Mouse (Mus musculus): ENCODE measurements around the gene Glis3. TPM values are rescaled to one million over a fixed set of nuclear protein-coding genes. Genes with fewer than 3 reads are reported as not detected.

The Glis3 gene
- polyA plus RNA-seq, 1 experiment from 2014 or later: 1.8 TPM

GRCm38 (mm10) chr19:28573641-28574040 is 106.2 kb downstream of the Glis3 start:
- WGBS: 77% methylated on average over 3 of the region's 3 CpGs
- H3K4me1 ChIP-seq (ENCODE audit: control insufficient read depth, insufficient read depth, low read length): no peaks in the 10 kb centered on the region
- no peak overlapping the region for H3K27ac ChIP-seq (ENCODE audit: low read length)

GRCm38 (mm10) chr19:28569856-28570255 is 110.0 kb downstream of the Glis3 start:
- ATAC-seq (ENCODE audit: insufficient number of reproducible peaks, insufficient read depth, low FRiP score, low read depth): no peak
- Histone ChIP-seq H3K4me3 (ENCODE audit: low read depth, low read length) (no peak overlapping the region), H3K9ac (replicated peaks; ENCODE audit: low read depth, low read length) (no peak overlapping the region), H3K9me3 (ENCODE audit: control insufficient read depth, low read depth, low read length) (no peaks in the 10 kb centered on the region), H3K27me3 (ENCODE audit: control insufficient read depth, insufficient read depth, low read length) (no peaks in the 10 kb centered on the region), H3K27ac (ENCODE audit: low read length) (no peak overlapping the region), H3K4me1 (ENCODE audit: control insufficient read depth, insufficient read depth, low read length) (no peaks in the 10 kb centered on the region), H3K36me3 (ENCODE audit: control insufficient read depth, insufficient read depth, low read length) (no peaks in the 10 kb centered on the region), H3K4me2 (replicated peaks; ENCODE audit: low read depth, low read length) (no peak overlapping the region)
- WGBS: 72% methylated on average over 3 of the region's 3 CpGs

More at GRCm38 (mm10) chr19:28573641-28574040, 106.2 kb downstream of the Glis3 start:
- no peak overlapping the region for H3K9ac ChIP-seq (replicated peaks; ENCODE audit: low read depth, low read length)
- no peaks in the 10 kb centered on the region for H3K36me3 ChIP-seq (ENCODE audit: control insufficient read depth, insufficient read depth, low read length)
- no peak overlapping the region for H3K4me3 ChIP-seq (ENCODE audit: low read depth, low read length)
- H3K4me2 ChIP-seq (replicated peaks; ENCODE audit: low read depth, low read length): no peak overlapping the region
- no peaks in the 10 kb centered on the region for H3K9me3 ChIP-seq (ENCODE audit: control insufficient read depth, low read depth, low read length)
- no peaks in the 10 kb centered on the region for H3K27me3 ChIP-seq (ENCODE audit: control insufficient read depth, insufficient read depth, low read length)
- no peak for ATAC-seq (ENCODE audit: insufficient number of reproducible peaks, insufficient read depth, low FRiP score, low read depth)

- Histone ChIP-seq H3K36me3 (ENCODE audit: control insufficient read depth, insufficient read depth, low read length) (no peaks in the 10 kb centered on the region), H3K4me1 (ENCODE audit: control insufficient read depth, insufficient read depth, low read length) (no peaks in the 10 kb centered on the region), H3K4me2 (replicated peaks; ENCODE audit: low read depth, low read length) (no peak overlapping the region), H3K27me3 (ENCODE audit: control insufficient read depth, insufficient read depth, low read length) (no peaks in the 10 kb centered on the region), H3K9me3 (ENCODE audit: control insufficient read depth, low read depth, low read length) (no peaks in the 10 kb centered on the region), H3K27ac (ENCODE audit: low read length) (no peak overlapping the region), H3K9ac (replicated peaks; ENCODE audit: low read depth, low read length) (no peak overlapping the region), H3K4me3 (ENCODE audit: low read depth, low read length) (no peak overlapping the region)
- whole genome bisulfite sequencing: 78% methylated on average over 1 of the region's 1 CpGs
- no peak for ATAC-seq (ENCODE audit: insufficient number of reproducible peaks, insufficient read depth, low FRiP score, low read depth)
Measured at GRCm38 (mm10) chr19:28567100-28567499, 112.8 kb downstream of the Glis3 start.

- no peak overlapping the region for H3K27ac ChIP-seq (ENCODE audit: low read length)
- 42% methylated on average over 2 of the region's 2 CpGs for WGBS
- no peak overlapping the region for H3K9ac ChIP-seq (replicated peaks; ENCODE audit: low read depth, low read length)
Measured at GRCm38 (mm10) chr19:28566554-28566953, 113.3 kb downstream of the Glis3 start.

GRCm38 (mm10) chr19:28561697-28562002 is 118.2 kb downstream of the Glis3 start:
- H3K27ac ChIP-seq (ENCODE audit: low read length): no peak overlapping the region
- no peaks in the 10 kb centered on the region for H3K4me1 ChIP-seq (ENCODE audit: control insufficient read depth, insufficient read depth, low read length)

More at GRCm38 (mm10) chr19:28566554-28566953, 113.3 kb downstream of the Glis3 start:
- ATAC-seq (ENCODE audit: insufficient number of reproducible peaks, insufficient read depth, low FRiP score, low read depth): no peak
- no peaks in the 10 kb centered on the region for H3K27me3 ChIP-seq (ENCODE audit: control insufficient read depth, insufficient read depth, low read length)
- H3K36me3 ChIP-seq (ENCODE audit: control insufficient read depth, insufficient read depth, low read length): no peaks in the 10 kb centered on the region
- H3K4me2 ChIP-seq (replicated peaks; ENCODE audit: low read depth, low read length): no peak overlapping the region
- H3K4me3 ChIP-seq (ENCODE audit: low read depth, low read length): no peak overlapping the region
- H3K9me3 ChIP-seq (ENCODE audit: control insufficient read depth, low read depth, low read length): no peaks in the 10 kb centered on the region
- no peaks in the 10 kb centered on the region for H3K4me1 ChIP-seq (ENCODE audit: control insufficient read depth, insufficient read depth, low read length)

GRCm38 (mm10) chr19:28560801-28561696 is 118.8 kb downstream of the Glis3 start:
- H3K27me3 ChIP-seq (ENCODE audit: control insufficient read depth, insufficient read depth, low read length): no peaks in the 10 kb centered on the region
- H3K9me3 ChIP-seq (ENCODE audit: control insufficient read depth, low read depth, low read length): no peaks in the 10 kb centered on the region
- H3K4me1 ChIP-seq (ENCODE audit: control insufficient read depth, insufficient read depth, low read length): no peaks in the 10 kb centered on the region
- ATAC-seq (ENCODE audit: insufficient number of reproducible peaks, insufficient read depth, low FRiP score, low read depth): no peak
- no peak overlapping the region for H3K27ac ChIP-seq (ENCODE audit: low read length)
- no peak overlapping the region for H3K4me3 ChIP-seq (ENCODE audit: low read depth, low read length)
- no peaks in the 10 kb centered on the region for H3K36me3 ChIP-seq (ENCODE audit: control insufficient read depth, insufficient read depth, low read length)
- no peak overlapping the region for H3K4me2 ChIP-seq (replicated peaks; ENCODE audit: low read depth, low read length)
- 45% methylated on average over 8 of the region's 8 CpGs for WGBS
- no peak overlapping the region for H3K9ac ChIP-seq (replicated peaks; ENCODE audit: low read depth, low read length)

More at GRCm38 (mm10) chr19:28561697-28562002, 118.2 kb downstream of the Glis3 start:
- Histone ChIP-seq H3K4me2 (replicated peaks; ENCODE audit: low read depth, low read length) (no peak overlapping the region), H3K9ac (replicated peaks; ENCODE audit: low read depth, low read length) (no peak overlapping the region), H3K4me3 (ENCODE audit: low read depth, low read length) (no peak overlapping the region), H3K27me3 (ENCODE audit: control insufficient read depth, insufficient read depth, low read length) (no peaks in the 10 kb centered on the region), H3K36me3 (ENCODE audit: control insufficient read depth, insufficient read depth, low read length) (no peaks in the 10 kb centered on the region), H3K9me3 (ENCODE audit: control insufficient read depth, low read depth, low read length) (no peaks in the 10 kb centered on the region)
- ATAC-seq (ENCODE audit: insufficient number of reproducible peaks, insufficient read depth, low FRiP score, low read depth): no peak

- no peak overlapping the region for H3K4me3 ChIP-seq (ENCODE audit: low read depth, low read length)
- no peak overlapping the region for H3K9ac ChIP-seq (replicated peaks; ENCODE audit: low read depth, low read length)
- H3K27me3 ChIP-seq (ENCODE audit: control insufficient read depth, insufficient read depth, low read length): no peaks in the 10 kb centered on the region
- H3K9me3 ChIP-seq (ENCODE audit: control insufficient read depth, low read depth, low read length): no peaks in the 10 kb centered on the region
- H3K36me3 ChIP-seq (ENCODE audit: control insufficient read depth, insufficient read depth, low read length): no peaks in the 10 kb centered on the region
- no peak overlapping the region for H3K27ac ChIP-seq (ENCODE audit: low read length)
- WGBS: 32% methylated on average over 7 of the region's 7 CpGs
- ATAC-seq (ENCODE audit: insufficient number of reproducible peaks, insufficient read depth, low FRiP score, low read depth): no peak
- H3K4me2 ChIP-seq (replicated peaks; ENCODE audit: low read depth, low read length): no peak overlapping the region
- no peaks in the 10 kb centered on the region for H3K4me1 ChIP-seq (ENCODE audit: control insufficient read depth, insufficient read depth, low read length)
Measured at GRCm38 (mm10) chr19:28559836-28560235, 120.0 kb downstream of the Glis3 start.

GRCm38 (mm10) chr19:28559400-28559799 is 120.5 kb downstream of the Glis3 start:
- Histone ChIP-seq H3K27ac (ENCODE audit: low read length) (no peak overlapping the region), H3K4me3 (ENCODE audit: low read depth, low read length) (no peak overlapping the region), H3K4me2 (replicated peaks; ENCODE audit: low read depth, low read length) (no peak overlapping the region), H3K9me3 (ENCODE audit: control insufficient read depth, low read depth, low read length) (no peaks in the 10 kb centered on the region), H3K36me3 (ENCODE audit: control insufficient read depth, insufficient read depth, low read length) (no peaks in the 10 kb centered on the region), H3K27me3 (ENCODE audit: control insufficient read depth, insufficient read depth, low read length) (no peaks in the 10 kb centered on the region), H3K4me1 (ENCODE audit: control insufficient read depth, insufficient read depth, low read length) (no peaks in the 10 kb centered on the region), H3K9ac (replicated peaks; ENCODE audit: low read depth, low read length) (no peak overlapping the region)
- ATAC-seq (ENCODE audit: insufficient number of reproducible peaks, insufficient read depth, low FRiP score, low read depth): no peak
- whole genome bisulfite sequencing: 52% methylated on average over 10 of the region's 10 CpGs

- no peak overlapping the region for H3K27ac ChIP-seq (ENCODE audit: low read length)
- WGBS: 67% methylated on average over 8 of the region's 8 CpGs
Measured at GRCm38 (mm10) chr19:28558661-28559060, 121.2 kb downstream of the Glis3 start.

More at GRCm38 (mm10) chr19:28558661-28559060, 121.2 kb downstream of the Glis3 start:
- Histone ChIP-seq H3K4me2 (replicated peaks; ENCODE audit: low read depth, low read length) (no peak overlapping the region), H3K4me1 (ENCODE audit: control insufficient read depth, insufficient read depth, low read length) (no peaks in the 10 kb centered on the region), H3K36me3 (ENCODE audit: control insufficient read depth, insufficient read depth, low read length) (no peaks in the 10 kb centered on the region), H3K27me3 (ENCODE audit: control insufficient read depth, insufficient read depth, low read length) (no peaks in the 10 kb centered on the region), H3K4me3 (ENCODE audit: low read depth, low read length) (no peak overlapping the region), H3K9me3 (ENCODE audit: control insufficient read depth, low read depth, low read length) (no peaks in the 10 kb centered on the region), H3K9ac (replicated peaks; ENCODE audit: low read depth, low read length) (no peak overlapping the region)
- no peak for ATAC-seq (ENCODE audit: insufficient number of reproducible peaks, insufficient read depth, low FRiP score, low read depth)

Measured in stomach, embryonic 14.5 days (tissue).